Mouse (Mus musculus) spleen, postnatal 36 days (tissue): ENCODE data around the gene Hvcn1.

Source experiments
- DNase-seq, 2 experiments: peaks; one replicate each; pipeline ENCODE4 v3.0.0; 2022; ENCODE audit warnings: low spot score in 2 of 2, mixed read lengths in 1 of 2

Hvcn1 gene

DNA sequence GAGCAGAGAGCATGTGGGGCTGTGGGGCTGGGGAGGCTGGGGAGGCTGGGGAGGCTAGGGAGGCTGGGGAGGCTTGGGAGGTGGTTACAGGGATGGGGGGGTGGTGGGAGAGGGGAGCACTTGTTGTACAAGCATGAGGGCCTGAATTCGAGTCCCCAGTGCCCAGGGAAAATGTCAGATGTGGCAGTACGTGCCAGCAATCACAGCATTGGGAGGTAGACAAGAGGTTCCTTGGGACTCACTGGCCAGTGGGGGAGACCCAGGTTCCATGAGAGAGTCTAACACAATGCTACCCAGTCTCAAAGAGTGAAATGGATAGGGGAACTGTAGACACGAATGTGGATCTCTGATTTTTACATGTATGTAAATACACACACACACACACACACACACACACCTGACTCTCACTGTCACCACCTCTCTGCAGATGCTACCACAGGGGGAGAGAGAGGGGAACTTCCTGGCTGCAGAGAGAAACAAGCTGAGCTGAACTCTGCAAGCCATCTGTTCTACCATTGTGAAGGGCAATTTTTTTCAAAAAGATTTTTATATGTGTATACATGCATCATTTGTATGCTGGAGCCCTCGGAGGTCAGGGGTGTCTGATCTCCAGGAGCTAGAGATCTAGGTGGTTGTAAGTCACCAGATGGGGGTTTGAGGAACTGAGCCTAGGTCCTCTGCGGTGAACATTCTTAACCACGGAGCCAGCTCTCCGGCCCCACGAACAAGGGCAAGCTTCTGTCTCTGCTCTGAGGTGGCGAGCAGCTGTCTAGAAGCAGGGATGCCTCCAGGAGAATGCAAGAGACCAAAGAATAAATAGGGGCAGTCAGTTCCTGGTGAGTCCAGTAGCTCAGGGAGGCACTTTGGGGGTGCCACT is 28.0 kb downstream of the Hvcn1 start:
- peak; percentile 77 to 81 for DNase-seq

DNA sequence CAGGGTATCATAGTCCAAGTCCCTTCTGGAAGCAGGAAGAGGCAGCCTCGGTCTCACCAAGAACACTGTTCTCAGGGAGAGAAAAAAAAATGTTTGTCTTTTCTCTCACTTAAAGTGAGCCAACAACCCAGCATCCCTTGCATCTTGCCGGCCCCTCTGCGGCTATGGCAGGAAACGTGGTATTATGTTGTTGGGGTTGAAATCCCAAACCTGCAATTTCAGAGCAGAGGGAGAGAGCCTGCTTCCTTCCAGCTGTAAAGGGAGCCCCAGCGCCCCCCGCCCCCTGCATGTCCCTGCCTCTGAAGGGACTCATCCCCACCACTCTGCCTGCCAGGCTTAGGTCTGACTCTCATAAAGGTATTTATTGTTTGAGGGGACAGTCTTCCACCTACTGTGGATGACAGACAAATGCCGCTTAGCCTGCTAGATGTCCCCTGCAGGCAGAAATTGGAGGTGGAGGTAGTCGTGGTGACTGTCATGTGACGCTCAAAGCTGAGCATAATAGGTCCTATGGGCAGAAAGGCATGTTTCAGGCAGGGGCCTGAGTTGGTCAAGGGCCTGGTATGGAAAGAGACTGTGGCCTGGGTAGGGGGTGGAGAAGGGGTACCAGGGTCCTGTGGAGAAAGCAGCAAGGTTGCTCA is 28.7 kb downstream of the Hvcn1 start:
- peak; percentile 54 to 58 for DNase-seq

DNA sequence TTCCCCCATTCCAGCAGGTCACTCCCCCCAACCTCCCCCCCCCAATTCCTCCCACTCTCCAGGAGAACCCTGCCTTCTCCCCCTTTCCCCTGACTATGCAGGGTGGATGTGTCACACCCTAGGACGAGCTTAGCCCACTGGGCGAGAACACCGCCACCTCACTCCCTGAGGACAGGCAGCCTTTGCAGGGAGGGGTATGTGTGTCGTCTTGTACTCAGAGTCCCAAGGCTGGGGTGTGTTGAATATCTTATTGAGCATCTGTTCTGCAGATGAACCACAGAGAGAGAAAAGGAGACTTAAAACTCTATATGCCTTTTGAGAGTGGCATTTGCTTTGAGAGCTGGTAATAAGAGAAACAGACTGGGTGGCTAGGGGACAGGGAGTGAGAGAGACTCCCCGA is 30.6 kb downstream of the Hvcn1 start:
- no peak for DNase-seq

DNA sequence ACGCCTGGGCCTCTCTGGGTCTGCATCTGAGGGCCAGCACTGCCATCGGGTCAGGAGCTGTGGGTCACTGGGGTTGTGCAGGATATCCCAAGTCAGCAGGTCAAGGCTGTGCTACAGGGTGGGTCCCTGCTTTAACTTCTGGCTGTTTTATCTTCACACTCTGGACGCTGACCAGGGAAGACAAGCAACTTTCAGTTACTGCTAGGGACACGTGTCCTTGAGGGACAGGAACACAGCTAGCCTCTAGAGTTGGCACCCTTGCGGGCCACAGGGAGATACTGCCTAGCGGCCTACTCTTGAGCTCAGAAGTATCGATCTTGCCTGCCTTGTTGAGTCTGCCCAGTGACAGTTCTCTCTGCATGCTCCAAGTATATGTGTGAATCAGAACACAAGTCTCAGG is 33.0 kb downstream of the Hvcn1 start:
- no peak for DNase-seq

DNA sequence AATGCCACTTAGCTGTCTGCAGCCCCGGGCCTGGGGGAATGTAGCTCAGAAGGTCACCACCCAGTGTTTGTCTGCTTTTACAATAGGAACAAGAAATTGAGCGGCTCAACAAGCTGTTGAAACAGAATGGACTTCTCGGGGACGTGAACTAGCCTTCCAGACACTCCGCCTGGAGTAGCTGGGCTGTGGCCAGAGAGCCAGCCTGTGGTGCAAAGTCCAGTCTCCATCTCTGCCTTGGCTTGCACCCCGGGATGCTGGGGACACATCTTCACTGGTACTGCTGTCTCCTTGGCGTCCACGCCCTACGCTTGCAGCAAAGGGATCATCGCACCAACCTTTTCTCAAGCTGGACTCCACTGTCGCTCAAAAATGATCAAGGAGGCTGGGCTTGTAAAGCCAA is 33.9 kb downstream of the Hvcn1 start:
- no peak for DNase-seq

DNA sequence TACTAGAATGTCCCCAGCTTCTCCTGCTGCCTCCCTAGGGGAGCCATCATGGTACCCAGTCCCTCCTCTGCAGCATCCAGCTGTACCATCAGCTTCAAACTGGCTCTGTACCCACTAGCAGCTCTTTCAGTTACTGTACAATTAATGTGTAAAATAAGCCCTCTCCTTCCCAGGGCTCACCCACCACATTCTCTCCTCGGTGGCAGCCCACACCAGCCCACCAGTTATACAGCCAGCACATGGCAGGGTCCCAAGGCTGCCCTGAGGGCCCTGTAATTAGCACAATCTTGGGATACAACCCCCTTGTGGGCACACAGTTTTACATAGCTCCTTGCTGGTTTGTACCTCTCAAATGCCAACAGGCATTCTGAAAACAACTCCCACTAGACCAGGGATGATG is 34.4 kb downstream of the Hvcn1 start:
- no peak for DNase-seq

DNA sequence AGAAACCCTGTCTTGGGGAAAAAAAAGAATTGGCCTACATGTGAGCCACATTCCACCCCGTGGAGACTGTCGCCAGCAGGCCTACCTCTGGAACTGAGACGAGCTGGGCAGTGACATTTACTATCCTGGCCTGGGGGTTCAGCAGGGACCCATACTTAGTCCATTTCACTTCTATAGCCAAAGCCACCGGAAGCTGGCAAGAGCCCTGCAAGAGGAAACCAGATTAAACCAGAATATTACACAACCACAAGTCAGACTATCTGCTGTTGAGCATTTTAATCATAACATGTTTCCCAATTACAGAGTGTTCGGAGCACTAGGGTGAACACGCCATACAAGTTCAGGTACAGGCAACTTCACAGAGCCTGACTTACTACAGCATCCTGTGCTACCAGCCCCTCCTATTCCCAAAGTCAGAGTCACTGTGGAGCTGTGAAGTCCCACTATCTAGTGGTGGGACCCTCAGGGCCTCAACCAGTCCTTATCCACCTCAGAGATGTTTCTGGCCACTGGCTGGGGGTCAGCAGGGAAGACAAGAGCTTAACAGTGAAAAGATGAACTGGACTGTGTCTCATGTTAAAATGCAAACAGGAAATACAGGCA is 36.0 kb downstream of the Hvcn1 start:
- no peak for DNase-seq

DNA sequence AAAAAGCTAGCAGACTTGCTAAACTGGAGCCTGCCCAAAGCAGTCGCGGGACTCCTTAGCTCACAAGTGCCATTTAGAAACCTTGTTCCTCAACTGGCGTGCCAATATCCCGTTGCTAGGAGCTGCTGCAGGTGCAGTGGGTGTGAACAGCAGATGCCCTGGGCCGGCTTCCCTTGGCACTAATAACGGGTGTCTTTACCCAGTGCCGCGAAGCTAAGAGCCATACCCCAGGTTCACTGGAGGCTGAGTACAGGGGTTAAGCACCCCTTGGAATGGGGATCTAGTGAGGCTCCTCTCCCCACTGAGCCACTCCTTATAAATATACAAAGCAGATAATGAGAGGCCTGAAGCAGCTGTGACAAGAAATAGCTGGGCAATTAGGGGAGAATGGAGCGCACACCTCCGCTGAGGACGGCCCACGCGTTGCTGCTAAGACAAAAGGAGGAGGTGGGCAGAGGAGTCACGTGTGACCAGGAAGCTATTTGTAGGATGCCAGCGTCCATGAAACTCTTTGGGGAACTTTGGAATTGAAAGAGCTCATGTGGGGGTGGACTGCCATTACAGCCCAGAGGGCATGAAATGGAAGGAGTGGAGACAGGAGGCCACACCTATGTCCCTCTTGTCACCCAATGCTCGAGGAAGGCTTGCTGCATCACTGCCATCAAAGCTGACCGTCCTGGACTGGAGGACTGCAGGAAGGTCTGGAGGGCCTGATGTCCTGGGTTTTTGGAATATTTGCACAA is 37.3 kb downstream of the Hvcn1 start:
- DNase-seq, result no peak

DNA sequence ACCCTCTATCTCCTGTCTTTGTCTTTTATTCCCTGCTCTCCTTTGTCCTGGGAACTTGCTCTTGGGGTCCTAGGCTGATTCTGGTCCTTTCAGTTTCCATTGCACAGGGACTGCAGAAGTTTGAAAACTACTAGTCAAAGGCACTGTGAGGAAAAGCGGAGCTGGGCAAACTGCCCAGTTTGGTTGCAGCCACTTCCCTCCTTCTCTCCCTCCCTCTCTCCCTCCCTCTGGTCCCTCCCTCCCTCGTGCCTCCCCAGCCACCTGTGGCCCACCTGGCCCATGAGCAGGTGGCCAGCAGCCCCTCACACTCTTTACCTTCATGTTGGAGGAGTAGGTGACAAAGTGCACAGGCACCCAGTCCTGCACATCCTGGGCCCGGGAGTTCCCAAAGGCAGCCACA is 38.6 kb downstream of the Hvcn1 start:
- no peak for DNase-seq

DNA sequence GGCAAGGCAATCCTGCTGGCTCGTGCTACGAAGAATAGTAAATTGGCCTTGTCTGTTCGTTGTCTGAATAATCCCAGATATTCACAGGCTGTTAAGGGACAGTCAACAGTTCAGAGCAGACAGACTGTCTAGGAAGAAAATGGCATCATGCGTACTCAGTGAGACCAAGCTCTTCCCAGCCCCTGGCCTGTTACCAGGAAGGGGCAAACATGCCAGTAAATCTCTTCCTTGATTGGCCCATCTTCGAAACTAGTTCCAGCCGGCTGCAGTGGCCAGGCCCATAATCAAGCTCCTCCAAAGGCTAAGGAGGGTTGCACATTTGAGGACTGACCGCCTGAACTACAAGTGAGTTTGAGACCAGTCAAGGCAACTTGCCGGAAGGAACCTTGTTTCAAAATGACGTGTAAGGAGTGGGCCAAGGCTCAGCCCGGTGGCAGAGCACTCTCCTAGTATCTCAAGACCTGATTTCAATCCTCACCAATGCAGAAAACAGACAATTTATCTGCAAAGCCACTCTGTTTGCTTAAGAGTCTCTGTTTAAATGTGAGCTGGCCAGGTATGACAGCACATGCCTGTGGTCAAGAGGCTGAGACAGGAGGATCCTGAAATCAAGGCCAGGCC is 40.1 kb downstream of the Hvcn1 start:
- no peak for DNase-seq

DNA sequence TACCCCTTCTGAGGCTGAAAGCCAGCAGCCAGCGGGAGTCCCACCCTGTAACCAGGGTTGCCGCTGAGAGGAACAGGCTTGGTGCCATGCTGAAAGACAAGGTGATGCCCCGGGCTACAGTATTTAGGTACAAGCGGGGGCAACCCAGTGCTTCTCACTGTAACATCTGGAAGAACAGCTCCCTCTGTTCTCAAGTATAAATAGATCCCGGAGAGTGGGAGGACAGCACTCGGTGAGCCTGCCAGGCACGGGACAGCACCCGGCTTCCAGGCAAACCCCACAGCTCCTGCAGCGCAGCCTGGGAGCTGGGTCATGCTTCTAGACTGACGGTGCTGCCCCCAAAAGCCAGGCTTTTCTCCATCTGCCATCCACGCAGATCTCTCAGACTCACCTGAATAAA is 40.9 kb downstream of the Hvcn1 start:
- no peak for DNase-seq

DNA sequence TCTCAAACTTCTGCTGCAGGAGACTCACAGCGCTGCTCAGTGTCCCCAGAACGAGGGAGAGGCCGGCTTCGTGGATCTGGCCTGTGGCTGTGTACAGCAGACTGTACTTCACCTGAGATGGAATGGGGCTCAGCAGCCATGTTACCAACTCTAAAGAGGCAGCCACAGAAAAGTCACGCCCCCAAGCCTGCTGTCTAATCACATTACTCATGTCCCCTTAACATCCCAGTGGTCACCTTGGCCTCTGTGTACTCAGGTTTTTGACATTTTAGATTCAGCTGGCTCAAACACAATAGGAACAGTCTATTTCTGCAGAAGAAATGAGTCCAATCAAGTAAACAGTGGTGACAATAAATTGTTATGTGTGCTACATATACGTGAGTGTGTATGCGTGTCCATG is 41.3 kb downstream of the Hvcn1 start:
- no peak for DNase-seq

DNA sequence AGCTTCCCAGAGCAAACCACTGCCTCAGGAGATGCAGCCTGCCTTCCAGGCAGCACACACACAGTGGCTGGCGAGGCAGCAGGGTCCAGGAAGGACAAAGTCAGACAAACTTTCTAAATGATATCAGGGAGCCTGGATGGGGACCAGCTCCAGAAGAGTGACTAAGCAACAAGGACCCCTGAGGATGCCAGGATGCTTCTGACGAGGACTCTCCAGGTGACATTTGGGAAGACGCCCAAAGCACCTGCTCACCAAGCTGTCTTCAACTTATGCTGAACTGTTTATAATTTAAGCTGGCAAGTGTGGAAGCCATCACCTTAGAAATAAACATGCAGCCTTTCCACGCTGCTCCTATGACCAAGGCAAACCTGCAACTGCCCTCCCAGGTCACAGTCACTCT is 42.7 kb downstream of the Hvcn1 start:
- DNase-seq, result no peak

DNA sequence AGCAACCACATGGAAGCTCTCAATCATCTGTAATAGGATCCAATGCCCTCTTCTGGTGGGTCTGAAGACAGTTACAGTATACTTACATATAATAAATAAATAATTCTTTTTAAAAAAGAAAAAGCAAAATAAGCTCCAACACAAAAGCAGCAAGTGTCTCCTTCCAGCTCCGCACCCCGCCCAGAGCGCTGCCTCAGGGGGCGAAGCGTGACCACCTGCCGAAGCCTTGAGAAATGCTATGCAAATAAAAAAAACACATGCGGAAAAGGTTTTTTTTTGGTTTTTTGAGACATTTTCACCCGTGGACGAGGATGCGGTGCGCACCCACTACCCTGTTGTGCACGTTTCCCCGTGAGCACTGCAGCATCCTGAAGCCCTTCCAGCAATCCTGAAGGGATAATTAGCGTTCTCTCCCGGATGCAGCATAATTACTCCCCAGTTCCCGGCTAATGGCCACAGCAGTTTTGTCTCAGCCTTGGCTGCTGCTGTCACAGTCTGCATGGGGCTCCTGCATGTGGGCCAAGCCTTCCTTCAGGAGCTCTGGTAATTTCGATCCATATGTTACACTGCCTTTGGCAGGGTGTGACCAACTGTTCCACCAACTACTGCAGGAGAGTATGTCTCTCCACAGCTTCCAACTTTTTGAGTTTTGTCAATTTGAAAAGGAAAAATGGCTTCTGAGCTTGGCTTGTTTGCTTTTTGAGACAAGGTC is 45.4 kb downstream of the Hvcn1 start:
- peak in 1 of 2 experiments; percentile 51 for DNase-seq

DNA sequence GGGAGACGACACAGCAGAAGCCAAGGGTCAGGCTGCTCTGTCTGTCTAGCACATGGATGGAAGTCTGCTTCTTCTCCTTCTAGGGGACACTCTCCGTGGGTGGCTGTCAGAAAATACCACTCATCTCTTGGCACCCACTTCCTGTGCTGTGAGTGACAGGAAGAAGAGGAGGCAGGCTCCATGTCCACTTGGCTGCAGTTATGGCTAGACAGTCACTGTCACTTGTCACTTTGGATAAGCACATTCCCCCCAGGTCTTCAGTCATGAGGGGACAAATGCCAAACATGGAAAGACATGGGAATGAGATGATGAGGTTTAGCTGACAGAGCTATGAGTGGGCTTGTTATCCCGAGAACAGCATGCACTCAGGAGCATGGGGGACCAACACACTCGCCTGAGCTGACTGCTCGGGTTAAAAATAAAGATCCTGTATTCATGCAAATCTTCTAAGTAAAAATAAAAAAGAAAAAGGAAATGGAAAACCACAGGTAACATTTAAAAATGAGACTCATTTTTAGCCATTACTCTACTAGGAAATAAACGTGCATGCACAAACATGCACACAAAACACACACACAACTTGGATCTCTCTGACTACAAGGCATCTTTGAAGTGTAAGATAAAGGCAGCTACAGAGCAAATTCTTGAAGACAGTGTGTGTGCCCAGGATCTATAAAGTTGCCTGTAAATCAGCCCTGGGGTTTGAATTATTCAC is 51.6 kb downstream of the Hvcn1 start:
- peak; percentile 68 to 69 for DNase-seq

DNA sequence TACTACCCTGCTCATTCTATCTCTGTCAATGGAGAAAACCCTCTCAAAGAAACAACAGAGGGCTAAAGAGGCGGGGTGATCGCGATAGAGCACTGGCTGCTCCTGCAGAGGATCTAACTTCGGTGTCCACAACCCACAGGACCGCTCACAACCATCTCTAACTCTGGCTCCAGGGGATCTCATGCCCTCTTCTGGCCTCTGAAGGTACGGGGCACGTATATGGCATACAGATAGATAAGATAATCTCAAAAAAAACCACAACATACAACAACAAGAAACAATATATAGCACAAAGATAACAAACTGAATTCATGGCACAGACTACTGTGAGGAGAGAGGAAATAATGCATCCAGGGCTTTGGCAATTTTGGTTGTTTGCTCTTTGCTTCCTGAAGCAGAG is 55.5 kb downstream of the Hvcn1 start:
- peak; percentile 72 to 76 for DNase-seq

DNA sequence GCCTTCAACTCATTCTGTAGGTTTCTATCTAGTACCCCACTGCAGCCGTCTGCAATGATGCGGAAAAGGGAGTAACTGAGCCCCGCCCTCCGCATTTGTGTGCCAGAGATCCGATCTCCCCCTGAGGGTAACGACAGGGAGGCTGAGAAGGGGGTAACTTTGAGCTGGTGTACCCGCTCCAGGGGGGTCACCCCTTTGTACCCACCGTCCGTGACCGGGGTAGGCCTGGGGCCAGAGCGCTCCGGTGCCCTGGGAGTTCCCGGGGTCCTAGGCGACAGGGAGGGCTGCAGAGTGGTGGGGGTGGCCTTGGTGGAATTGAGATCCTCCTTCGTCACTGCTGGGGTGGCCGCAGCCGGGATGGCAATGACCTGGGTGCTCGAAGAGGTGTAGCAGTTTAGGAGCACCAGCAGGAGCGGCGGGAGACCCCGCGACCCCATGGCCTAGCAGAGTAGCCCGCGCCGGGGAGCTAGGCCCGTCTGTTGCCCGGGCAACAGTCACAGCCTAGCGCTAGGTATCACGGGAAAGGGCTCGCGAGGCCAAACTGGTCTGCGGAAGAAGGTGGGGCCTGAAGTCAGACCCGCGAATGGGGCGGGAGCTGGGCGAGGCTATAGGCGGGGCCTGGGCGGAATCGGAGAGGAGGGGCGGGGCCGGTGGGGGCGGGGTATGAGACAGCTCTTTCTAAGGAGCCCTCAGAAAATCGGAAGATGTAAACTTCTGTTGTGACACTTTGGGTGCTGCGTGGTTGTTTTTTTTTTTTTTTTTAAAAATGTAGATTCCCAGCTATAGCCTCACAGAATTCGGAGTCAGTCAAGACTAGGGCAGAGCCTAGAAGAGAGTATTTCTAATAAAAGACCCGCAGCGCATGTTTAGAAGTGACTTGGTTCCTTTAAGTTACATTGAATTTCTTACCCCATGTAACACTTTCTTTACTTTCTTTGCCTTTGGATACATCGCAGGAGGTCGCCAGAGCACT is 57.6 kb downstream of the Hvcn1 start, which contains the start of gene Tctn1:
TSS of gene Tctn1 (minus strand) at position 528 of the 973 bp plus-strand sequence.
- DNase-seq, result peak; percentile 91 to 93

DNA sequence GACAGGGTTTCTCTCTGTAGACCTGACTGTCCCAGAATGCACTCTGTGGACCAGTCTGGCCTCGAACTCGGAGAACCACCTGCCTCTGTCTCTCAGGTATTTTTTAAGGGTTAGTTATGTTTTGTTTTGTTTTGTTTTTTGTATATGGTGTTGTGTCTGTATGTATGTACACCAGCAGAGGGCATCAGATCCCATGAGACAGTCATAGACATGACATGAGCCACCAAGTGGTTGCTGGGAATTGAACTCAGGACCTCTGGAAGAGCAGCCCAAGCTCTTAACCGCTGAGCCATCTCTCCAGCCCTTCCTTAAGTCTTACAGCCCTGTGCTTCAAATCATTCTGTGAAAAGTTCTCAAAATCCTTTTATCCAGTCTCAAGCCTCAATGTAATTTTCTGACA is 58.6 kb downstream of the Hvcn1 start:
- no peak for DNase-seq

DNA sequence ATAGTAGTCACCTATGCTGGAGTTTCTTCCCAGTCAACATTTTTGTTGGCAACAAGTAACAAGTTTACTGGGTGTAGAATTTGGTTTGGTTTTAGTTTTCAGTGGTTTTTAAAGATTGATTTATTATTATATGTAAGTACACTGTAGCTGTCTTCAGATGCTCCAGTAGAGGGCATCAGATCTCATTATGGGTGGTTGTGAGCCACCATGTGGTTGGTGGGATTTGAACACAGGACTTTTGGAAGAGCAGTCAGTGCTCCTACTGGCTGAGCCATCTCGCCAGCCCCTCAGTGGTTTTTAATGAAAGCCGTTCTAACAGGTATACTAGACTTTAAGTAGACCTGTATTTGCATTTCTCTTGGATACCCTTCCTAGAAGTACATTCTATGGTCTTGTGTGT is 59.3 kb downstream of the Hvcn1 start:
- no peak for DNase-seq
